Mouse (Mus musculus): ENCODE results near the gene Tulp2. TPM values are rescaled to one million over a fixed set of nuclear protein-coding genes. Genes with fewer than 3 reads are reported as not detected.

Tulp2 gene
- polyA plus RNA-seq, 1 experiment from 2014 or later: 2.3 TPM

DNA sequence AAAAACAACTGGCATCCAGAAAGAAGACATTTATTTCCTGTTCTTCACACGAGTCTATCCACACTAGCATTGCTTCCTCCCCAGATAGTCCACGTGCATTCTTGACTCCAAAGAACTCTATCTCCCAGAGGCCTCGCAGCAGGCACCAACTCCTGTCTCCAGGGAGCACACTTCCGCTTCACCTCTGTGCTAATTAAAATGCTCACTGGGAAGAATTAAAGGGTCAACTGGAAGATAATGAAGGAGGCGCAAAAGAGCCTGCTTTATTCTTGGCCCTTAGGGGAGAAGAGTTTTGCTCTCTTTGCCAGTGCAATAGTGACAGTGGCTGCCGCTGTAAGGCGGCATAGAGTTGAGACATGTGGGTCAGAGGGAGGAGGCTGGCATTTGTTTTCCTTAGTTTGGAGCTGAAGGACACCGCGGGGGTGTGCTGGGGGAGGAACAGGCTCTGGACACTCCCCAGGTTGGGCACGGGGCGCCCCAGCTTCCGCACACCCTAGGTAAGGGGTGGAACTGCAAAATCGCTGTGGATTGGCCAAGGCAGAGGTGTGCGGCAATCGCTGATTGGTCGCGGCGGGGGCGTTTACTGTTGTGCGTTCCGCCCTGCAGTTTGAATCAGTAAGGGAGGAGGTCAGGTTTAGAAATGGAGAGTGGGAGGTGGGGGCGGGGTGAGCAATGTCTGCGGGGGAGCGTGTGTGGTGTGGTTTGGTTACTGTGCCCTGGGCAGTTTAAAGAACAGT, 86.3 kb downstream of the Tulp2 start:
- Histone ChIP-seq H3K27me3 (replicated peaks; ENCODE audit: control insufficient read depth, insufficient read depth, low read length) (no peaks in the 10 kb centered on the region), H3K36me3 (ENCODE audit: control insufficient read depth, insufficient read depth, low read length) (no peaks in the 10 kb centered on the region), H3K4me2 (ENCODE audit: low read length) (peak overlapping the region; percentile 69), H3K27ac (ENCODE audit: low read depth) (peak overlapping the region; percentile 79), H3K9me3 (ENCODE audit: control insufficient read depth, low read length) (no peaks in the 10 kb centered on the region), H3K9ac (ENCODE audit: low read length) (peak overlapping the region; percentile 46), H3K4me1 (replicated peaks; ENCODE audit: control insufficient read depth, insufficient read depth, low read length) (peaks cover 27% of the 10 kb centered on the region), H3K4me3 (ENCODE audit: low read depth, low read length) (peak overlapping the region; percentile 48)
- 2% methylated on average over 24 of the region's 24 CpGs for WGBS
- DNase-seq (ENCODE audit: low spot score): peak; percentile 87
- peak; percentile 95 for ATAC-seq (replicated peaks; ENCODE audit: low FRiP score, low TSS enrichment, low read depth)

DNA sequence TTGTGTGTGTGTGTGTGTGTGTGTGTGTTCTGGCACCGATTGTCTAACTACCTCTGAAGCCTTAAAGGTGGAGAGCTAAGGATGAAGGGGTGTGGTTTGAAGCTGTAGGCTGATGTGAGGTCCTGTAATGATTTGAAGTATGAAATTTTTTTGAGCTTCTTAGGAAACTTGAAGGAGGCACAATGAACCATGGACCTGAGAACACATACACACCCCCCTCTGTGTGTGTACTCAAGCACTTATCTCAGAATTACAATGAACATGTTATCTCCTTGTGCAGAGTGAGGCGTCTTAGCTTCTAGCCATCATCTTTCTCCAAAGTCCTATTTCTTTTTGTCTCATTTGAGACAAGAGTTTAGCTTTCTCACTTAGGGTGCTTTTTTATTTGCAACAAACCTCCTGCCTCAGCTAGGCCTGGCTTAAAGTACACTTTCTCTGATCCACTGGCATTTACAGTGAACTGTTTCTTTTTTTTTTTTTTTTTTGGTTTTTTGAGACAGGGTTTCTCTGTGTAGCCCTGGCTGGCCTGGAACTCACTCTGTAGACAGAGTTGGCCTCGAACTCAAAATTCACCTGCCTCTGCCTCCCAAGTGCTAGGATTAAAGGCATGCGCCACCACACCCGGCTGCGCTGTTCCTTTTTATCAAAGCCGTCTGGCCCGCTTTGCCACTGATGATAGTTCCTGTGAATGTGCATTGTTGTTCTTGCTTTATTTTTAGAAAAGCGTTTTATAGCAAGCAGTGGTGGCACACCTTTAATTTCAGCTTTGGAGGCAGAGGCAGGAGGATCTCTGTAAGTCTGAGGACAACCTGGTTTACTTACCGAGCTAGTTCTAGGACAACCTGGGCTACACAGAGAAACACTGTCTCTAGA, 87.2 kb downstream of the Tulp2 start:
- H3K27me3 ChIP-seq (replicated peaks; ENCODE audit: control insufficient read depth, insufficient read depth, low read length): no peaks in the 10 kb centered on the region
- 0 out of 2 replicates have a peak, but pooled peaks cover 3% of the 10 kb centered on the region for H3K36me3 ChIP-seq (ENCODE audit: control insufficient read depth, insufficient read depth, low read length)
- peak overlapping the region; percentile 79 for H3K27ac ChIP-seq (ENCODE audit: low read depth)
- no peaks in the 10 kb centered on the region for H3K9me3 ChIP-seq (ENCODE audit: control insufficient read depth, low read length)
- WGBS: 76% methylated on average over 10 of the region's 10 CpGs
- H3K4me3 ChIP-seq (ENCODE audit: low read depth, low read length): peak overlapping the region; percentile 48
- no peak overlapping the region for H3K9ac ChIP-seq (ENCODE audit: low read length)
- peak; percentile 21 for ATAC-seq (replicated peaks; ENCODE audit: low FRiP score, low TSS enrichment, low read depth)
- H3K4me2 ChIP-seq (ENCODE audit: low read length): peak overlapping the region; percentile 69
- DNase-seq (ENCODE audit: low spot score): no peak
- H3K4me1 ChIP-seq (replicated peaks; ENCODE audit: control insufficient read depth, insufficient read depth, low read length): peaks cover 27% of the 10 kb centered on the region

DNA sequence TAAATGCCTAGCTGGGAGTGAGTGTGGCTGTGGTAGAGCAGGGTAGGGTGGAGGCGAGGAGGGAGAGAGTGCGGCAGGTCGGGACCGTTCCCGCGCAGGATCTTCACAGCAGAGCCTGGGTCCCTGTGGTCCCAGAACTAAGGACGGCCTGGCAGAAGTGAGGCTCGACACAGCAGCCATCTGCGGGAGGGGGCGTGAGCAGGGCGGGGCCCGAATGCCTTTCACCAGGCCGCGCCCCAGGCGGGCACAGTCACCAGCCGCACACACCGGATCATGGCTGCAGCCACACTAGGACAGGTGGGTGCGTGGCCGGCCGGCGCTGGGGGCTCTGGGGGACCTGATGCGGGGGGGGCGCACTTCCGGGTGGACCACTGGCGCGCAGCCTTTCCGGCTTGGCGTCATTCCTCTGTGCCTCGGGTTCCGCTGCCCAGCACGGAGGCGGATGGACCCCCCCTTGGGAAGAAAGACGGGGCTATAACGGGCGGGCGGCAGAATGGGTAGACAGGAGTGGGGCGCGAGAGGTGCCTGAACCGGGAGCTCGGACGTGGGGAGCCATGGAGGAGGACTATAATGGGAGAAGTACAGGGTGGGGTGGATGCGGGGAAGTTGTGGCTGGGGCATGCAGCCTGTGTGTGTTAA, 88.5 kb downstream of the Tulp2 start, which contains the start of gene Bcat2:
Gene Bcat2, plus strand, starts transcription at position 51 of the 639 bp plus-strand sequence.
- Histone ChIP-seq H3K9ac (ENCODE audit: low read length) (peak within 1 kb of the TSS; percentile 70), H3K4me2 (ENCODE audit: low read length) (peak within 1 kb of the TSS; percentile 60), H3K4me3 (ENCODE audit: low read depth, low read length) (peak within 1 kb of the TSS; percentile 73), H3K9me3 (ENCODE audit: control insufficient read depth, low read length) (no peaks in the 10 kb centered on the region), H3K4me1 (replicated peaks; ENCODE audit: control insufficient read depth, insufficient read depth, low read length) (peaks cover 27% of the 10 kb centered on the region), H3K27me3 (replicated peaks; ENCODE audit: control insufficient read depth, insufficient read depth, low read length) (no peaks in the 10 kb centered on the region), H3K27ac (ENCODE audit: low read depth) (peak within 1 kb of the TSS; percentile 71), H3K36me3 (ENCODE audit: control insufficient read depth, insufficient read depth, low read length) (0 out of 2 replicates have a peak, but pooled peaks cover 5% of the 10 kb centered on the region)
- under 1% methylated on average over 40 of the region's 42 CpGs for WGBS
- peak; percentile 60 for ATAC-seq (replicated peaks; ENCODE audit: low FRiP score, low TSS enrichment, low read depth)
- DNase-seq (ENCODE audit: low spot score): peak; percentile 80

DNA sequence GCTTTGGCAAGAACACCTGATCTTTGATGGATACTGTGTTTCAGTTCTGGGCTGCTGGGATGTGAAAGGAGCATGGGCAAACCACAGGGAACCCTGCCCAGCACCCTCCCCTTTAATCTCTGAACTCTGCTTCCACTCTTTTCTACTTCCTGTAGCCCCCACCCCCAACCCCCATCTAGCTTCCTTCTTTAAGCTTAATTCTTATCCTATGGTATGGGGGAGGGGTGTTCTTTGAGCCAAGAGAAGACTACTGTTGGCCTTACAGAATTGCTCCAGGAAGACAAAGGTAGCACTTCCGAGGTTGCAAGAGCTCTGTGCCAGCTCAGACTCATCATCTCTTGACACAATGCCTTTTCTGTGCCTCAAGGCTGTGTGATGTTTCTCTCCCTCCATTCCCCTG, 90.3 kb downstream of the Tulp2 start:
- peaks cover 27% of the 10 kb centered on the region for H3K4me1 ChIP-seq (replicated peaks; ENCODE audit: control insufficient read depth, insufficient read depth, low read length)
- no peaks in the 10 kb centered on the region for H3K9me3 ChIP-seq (ENCODE audit: control insufficient read depth, low read length)
- no peak for DNase-seq (ENCODE audit: low spot score)
- ATAC-seq (replicated peaks; ENCODE audit: low FRiP score, low TSS enrichment, low read depth): no peak
- peaks cover 11% of the 10 kb centered on the region for H3K36me3 ChIP-seq (ENCODE audit: control insufficient read depth, insufficient read depth, low read length)
- no peak overlapping the region for H3K27ac ChIP-seq (ENCODE audit: low read depth)
- 53% methylated on average over 1 of the region's 1 CpGs for WGBS
- H3K27me3 ChIP-seq (replicated peaks; ENCODE audit: control insufficient read depth, insufficient read depth, low read length): no peaks in the 10 kb centered on the region
- no peak overlapping the region for H3K9ac ChIP-seq (ENCODE audit: low read length)
- H3K4me2 ChIP-seq (ENCODE audit: low read length): no peak overlapping the region
- no peak overlapping the region for H3K4me3 ChIP-seq (ENCODE audit: low read depth, low read length)

Small RNA genes lying within 50 kb of the gene (microRNA-seq; reads per million reads assigned to microRNA genes)
- not detected for gene Gm22133

Other genes with a start within 250 kb of the Tulp2 start
- gene Cd37, start 242.8 kb upstream of the Tulp2 start, polyA plus RNA-seq (2014; fragmentation: Nextera tagmentation; extraction: Ambion mirVana): 2.6 and 3.0 TPM in 2 replicates
- gene Slc6a16, start 240.8 kb upstream of the Tulp2 start, polyA plus RNA-seq (2014; fragmentation: Nextera tagmentation; extraction: Ambion mirVana): 0.24 TPM in 1 of 2 replicates, not detected in the other
- gene Slc6a21, start 204.4 kb upstream of the Tulp2 start, polyA plus RNA-seq (2014; fragmentation: Nextera tagmentation; extraction: Ambion mirVana): not detected in 2 replicates
- gene Trpm4, start 148.1 kb upstream of the Tulp2 start, polyA plus RNA-seq (2014; fragmentation: Nextera tagmentation; extraction: Ambion mirVana): 18.7 and 21.3 TPM in 2 replicates
- 0.58 and 0.63 TPM in 2 replicates for gene Hrc, start 146.6 kb upstream of the Tulp2 start, polyA plus RNA-seq (2014; fragmentation: Nextera tagmentation; extraction: Ambion mirVana)
- gene Ppfia3, start 114.9 kb upstream of the Tulp2 start, polyA plus RNA-seq (2014; fragmentation: Nextera tagmentation; extraction: Ambion mirVana): 5.5 and 5.8 TPM in 2 replicates
- 3.0 and 3.2 TPM in 2 replicates for gene Lin7b, start 111.3 kb upstream of the Tulp2 start, polyA plus RNA-seq (2014; fragmentation: Nextera tagmentation; extraction: Ambion mirVana)
- gene Snrnp70, start 86.1 kb upstream of the Tulp2 start, polyA plus RNA-seq (2014; fragmentation: Nextera tagmentation; extraction: Ambion mirVana): 77.1 and 86.0 TPM in 2 replicates
- gene Kcna7, start 76.2 kb upstream of the Tulp2 start, polyA plus RNA-seq (2014; fragmentation: Nextera tagmentation; extraction: Ambion mirVana): 0.11 TPM in 1 of 2 replicates, not detected in the other
- gene Ntf5, start 68.2 kb upstream of the Tulp2 start, polyA plus RNA-seq (2014; fragmentation: Nextera tagmentation; extraction: Ambion mirVana): 2.3 and 3.9 TPM in 2 replicates
- 0.38 and 0.47 TPM in 2 replicates for gene Lhb, start 61.1 kb upstream of the Tulp2 start, polyA plus RNA-seq (2014; fragmentation: Nextera tagmentation; extraction: Ambion mirVana)
- 36.0 and 36.2 TPM in 2 replicates for gene Gys1, start 47.0 kb upstream of the Tulp2 start, polyA plus RNA-seq (2014; fragmentation: Nextera tagmentation; extraction: Ambion mirVana)
- gene Ruvbl2, start 43.8 kb upstream of the Tulp2 start, polyA plus RNA-seq (2014; fragmentation: Nextera tagmentation; extraction: Ambion mirVana): 164 and 174 TPM in 2 replicates
- 4,654 and 4,671 TPM in 2 replicates for gene Ftl1, start 22.0 kb upstream of the Tulp2 start, polyA plus RNA-seq (2014; fragmentation: Nextera tagmentation; extraction: Ambion mirVana)
- 134 and 139 TPM in 2 replicates for gene Bax, start 15.0 kb upstream of the Tulp2 start, polyA plus RNA-seq (2014; fragmentation: Nextera tagmentation; extraction: Ambion mirVana)
- gene Gm45808, start 4.9 kb downstream of the Tulp2 start, polyA plus RNA-seq (2014; fragmentation: Nextera tagmentation; extraction: Ambion mirVana): not detected in 2 replicates
- gene Dhdh, start 6.9 kb downstream of the Tulp2 start, polyA plus RNA-seq (2014; fragmentation: Nextera tagmentation; extraction: Ambion mirVana): 2.9 and 3.5 TPM in 2 replicates
- 192 and 204 TPM in 2 replicates for gene Nucb1, start 28.5 kb downstream of the Tulp2 start, polyA plus RNA-seq (2014; fragmentation: Nextera tagmentation; extraction: Ambion mirVana)
- 14.7 and 15.0 TPM in 2 replicates for gene Ppp1r15a, start 44.4 kb downstream of the Tulp2 start, polyA plus RNA-seq (2014; fragmentation: Nextera tagmentation; extraction: Ambion mirVana)
- 0.97 and 1.5 TPM in 2 replicates for gene Plekha4, start 44.5 kb downstream of the Tulp2 start, polyA plus RNA-seq (2014; fragmentation: Nextera tagmentation; extraction: Ambion mirVana)
- gene Hsd17b14, start 73.0 kb downstream of the Tulp2 start, polyA plus RNA-seq (2014; fragmentation: Nextera tagmentation; extraction: Ambion mirVana): 2.3 and 2.5 TPM in 2 replicates
- 56.7 and 60.1 TPM in 2 replicates for gene Bcat2, start 88.3 kb downstream of the Tulp2 start, polyA plus RNA-seq (2014; fragmentation: Nextera tagmentation; extraction: Ambion mirVana)
- 0.19 and 0.58 TPM in 2 replicates for gene Fgf21, start 133.6 kb downstream of the Tulp2 start, polyA plus RNA-seq (2014; fragmentation: Nextera tagmentation; extraction: Ambion mirVana)
- gene Fut1, start 135.4 kb downstream of the Tulp2 start, polyA plus RNA-seq (2014; fragmentation: Nextera tagmentation; extraction: Ambion mirVana): 0.65 and 0.70 TPM in 2 replicates
- 0.13 and 0.27 TPM in 2 replicates for gene Izumo1, start 139.9 kb downstream of the Tulp2 start, polyA plus RNA-seq (2014; fragmentation: Nextera tagmentation; extraction: Ambion mirVana)
- 7.7 and 9.1 TPM in 2 replicates for gene Rasip1, start 145.6 kb downstream of the Tulp2 start, polyA plus RNA-seq (2014; fragmentation: Nextera tagmentation; extraction: Ambion mirVana)
- 5.1 and 6.8 TPM in 2 replicates for gene Mamstr, start 158.1 kb downstream of the Tulp2 start, polyA plus RNA-seq (2014; fragmentation: Nextera tagmentation; extraction: Ambion mirVana)
- 7.9 and 8.3 TPM in 2 replicates for gene Fut2, start 184.5 kb downstream of the Tulp2 start, polyA plus RNA-seq (2014; fragmentation: Nextera tagmentation; extraction: Ambion mirVana)
- 0.80 and 0.83 TPM in 2 replicates for gene Ntn5, start 202.1 kb downstream of the Tulp2 start, polyA plus RNA-seq (2014; fragmentation: Nextera tagmentation; extraction: Ambion mirVana)
- gene Sec1, start 212.5 kb downstream of the Tulp2 start, polyA plus RNA-seq (2014; fragmentation: Nextera tagmentation; extraction: Ambion mirVana): 4.8 and 6.0 TPM in 2 replicates
- 7.3 and 8.2 TPM in 2 replicates for gene Car11, start 218.0 kb downstream of the Tulp2 start, polyA plus RNA-seq (2014; fragmentation: Nextera tagmentation; extraction: Ambion mirVana)
- 3.7 and 4.0 TPM in 2 replicates for gene Dbp, start 223.2 kb downstream of the Tulp2 start, polyA plus RNA-seq (2014; fragmentation: Nextera tagmentation; extraction: Ambion mirVana)
- gene Rpl18, start 233.6 kb downstream of the Tulp2 start, polyA plus RNA-seq (2014; fragmentation: Nextera tagmentation; extraction: Ambion mirVana): 1,434 and 1,450 TPM in 2 replicates
- gene Sphk2, start 236.1 kb downstream of the Tulp2 start, polyA plus RNA-seq (2014; fragmentation: Nextera tagmentation; extraction: Ambion mirVana): 27.3 and 28.1 TPM in 2 replicates
- gene Fam83e, start 239.3 kb downstream of the Tulp2 start, polyA plus RNA-seq (2014; fragmentation: Nextera tagmentation; extraction: Ambion mirVana): 4.1 and 5.8 TPM in 2 replicates
- 0.45 TPM in 1 of 2 replicates, not detected in the other for gene Spaca4, start 243.9 kb downstream of the Tulp2 start, polyA plus RNA-seq (2014; fragmentation: Nextera tagmentation; extraction: Ambion mirVana)